Mouse (Mus musculus): ENCODE measurements around the gene Hist2h2aa2.
"Not testable (repeated sequence)": the region's sequence is repeated elsewhere in the genome, so short reads cannot be mapped to it uniquely, and the experiment has no call there.

Hist2h2aa2 gene

GRCm38 (mm10) chr3:96239949-96240798 lies at the start of gene Hist2h2aa2:
Gene Hist2h2aa2, minus strand, starts transcription at chr3:96240276.
- in situ Hi-C loops (cut with MboI), result not testable (repeated sequence)

GRCm38 (mm10) chr3:96289201-96289600 lies 49.1 kb upstream of the Hist2h2aa2 start:
- in situ Hi-C loops (cut with MboI), result no loop called here

- in situ Hi-C loops (cut with MboI), result not testable (repeated sequence)
Measured at GRCm38 (mm10) chr3:96287334-96287733, 47.3 kb upstream of the Hist2h2aa2 start.

GRCm38 (mm10) chr3:96284457-96284856 lies 44.4 kb upstream of the Hist2h2aa2 start:
- in situ Hi-C loops (cut with MboI), result no loop called here

GRCm38 (mm10) chr3:96280660-96281059 lies 40.6 kb upstream of the Hist2h2aa2 start:
- in situ Hi-C loops (cut with MboI), result no loop called here

GRCm38 (mm10) chr3:96277800-96278624 lies 37.9 kb upstream of the Hist2h2aa2 start:
- in situ Hi-C loops (cut with MboI), result no loop called here

- in situ Hi-C loops (cut with MboI), result no loop called here
Measured at GRCm38 (mm10) chr3:96277428-96277799, 37.3 kb upstream of the Hist2h2aa2 start.

- in situ Hi-C loops (cut with MboI), result no loop called here
Measured at GRCm38 (mm10) chr3:96273591-96274465, 33.8 kb upstream of the Hist2h2aa2 start.

GRCm38 (mm10) chr3:96269511-96270474 lies 29.7 kb upstream of the Hist2h2aa2 start, which contains the start of gene Hist2h2bb:
Gene Hist2h2bb, plus strand, starts transcription at chr3:96269752.
- in situ Hi-C loops (cut with MboI), result loop anchor here (5.0 kb wide), 1 partner anchor 47 kb away; the partner anchor contains the start of genes Hist2h2ac and Hist2h2be

GRCm38 (mm10) chr3:96268776-96269378 lies 28.8 kb upstream of the Hist2h2aa2 start:
- in situ Hi-C loops (cut with MboI), result loop anchor here (5.0 kb wide), 1 partner anchor 47 kb away; the partner anchor contains the start of genes Hist2h2ac and Hist2h2be

GRCm38 (mm10) chr3:96268051-96268775 lies 28.1 kb upstream of the Hist2h2aa2 start, which contains the start of gene Hist2h3b:
Gene Hist2h3b, plus strand, starts transcription at chr3:96268654.
- in situ Hi-C loops (cut with MboI), result loop anchor here (5.0 kb wide), 1 partner anchor 46 kb away; the partner anchor contains the start of genes Hist2h2ac and Hist2h2be

GRCm38 (mm10) chr3:96267541-96267940 lies 27.5 kb upstream of the Hist2h2aa2 start:
- in situ Hi-C loops (cut with MboI), result loop anchor here (5.0 kb wide), 1 partner anchor 45 kb away; the partner anchor contains the start of genes Hist2h2ac and Hist2h2be

GRCm38 (mm10) chr3:96266132-96266710 lies 26.1 kb upstream of the Hist2h2aa2 start:
- in situ Hi-C loops (cut with MboI), result loop anchor here (5.0 kb wide), 1 partner anchor 44 kb away; the partner anchor contains the start of genes Hist2h2ac and Hist2h2be

GRCm38 (mm10) chr3:96264404-96264949 lies 24.4 kb upstream of the Hist2h2aa2 start:
- in situ Hi-C loops (cut with MboI), result no loop called here

GRCm38 (mm10) chr3:96263558-96264403 lies 23.7 kb upstream of the Hist2h2aa2 start:
- in situ Hi-C loops (cut with MboI), result no loop called here

GRCm38 (mm10) chr3:96262979-96263550 lies 23.0 kb upstream of the Hist2h2aa2 start, which contains the start of gene Hist2h4:
Gene Hist2h4, minus strand, starts transcription at chr3:96263311.
- in situ Hi-C loops (cut with MboI), result no loop called here

Data from mature B cell (primary cell).